8 mouse cellular contexts compared by ENCODE assay signal in genomic region chr3:37420072-37420471, GRCm38 (mm10). TPM values are rescaled to one million over a fixed set of nuclear protein-coding genes. Genes with fewer than 3 reads are reported as not detected.
A peak's percentile ranks its signal among the peaks of the same experiment; 100 is the strongest.
DNase-seq lines count a peak whose midpoint lies in the region; ATAC-seq and TF ChIP-seq lines count a peak whose summit lies in the region.

TSS of gene Nudt6 (minus strand) at chr3:37420211.

- peaks cover 28% of the 10 kb centered on the region for H3K4me1 ChIP-seq in forebrain, embryonic 10.5 days
- H3K4me1 ChIP-seq in heart, embryonic 15.5 days (replicated peaks): peaks cover 18% of the 10 kb centered on the region
- peaks cover 10 to 11% of the 10 kb centered on the region in 2 experiments for H3K4me1 ChIP-seq in liver, embryonic 14.5 days (replicated peaks; ENCODE audit: control insufficient read depth in 2 of 2, insufficient read depth in 2 of 2, low read length in 1 of 2)
- peaks cover 7% of the 10 kb centered on the region for H3K4me1 ChIP-seq in neural tube, embryonic 11.5 days (ENCODE audit: control insufficient read depth, insufficient read depth, low read length)
- peaks cover 3% of the 10 kb centered on the region; the same call in 1 of the 2 replicates for H3K4me1 ChIP-seq in stomach, postnatal 0 days (replicated peaks; ENCODE audit: control insufficient read depth, insufficient read depth)

- 0 out of 2 replicates have a peak, but pooled peaks have one; percentile 9 for TF ChIP-seq CTCF in liver, embryonic 14.5 days (IDR thresholded peaks at IDR 0.05; ENCODE audit: low read depth)
- no peak for TF ChIP-seq CTCF in stomach, postnatal 0 days (IDR thresholded peaks at IDR 0.05; ENCODE audit: low read depth)

- H3K9me3 ChIP-seq in forebrain, embryonic 10.5 days: no peaks in the 10 kb centered on the region
- no peaks in the 10 kb centered on the region for H3K9me3 ChIP-seq in heart, embryonic 15.5 days (replicated peaks)
- no peaks in the 10 kb centered on the region for H3K9me3 ChIP-seq in liver, embryonic 14.5 days (ENCODE audit: control insufficient read depth, low read length)
- no peaks in the 10 kb centered on the region for H3K9me3 ChIP-seq in neural tube, embryonic 11.5 days (ENCODE audit: control insufficient read depth, low read length)
- no peaks in the 10 kb centered on the region for H3K9me3 ChIP-seq in stomach, postnatal 0 days (ENCODE audit: control insufficient read depth, low read length)

- TF ChIP-seq EP300 in liver, embryonic 14.5 days (IDR thresholded peaks at IDR 0.05; ENCODE audit: low read depth): 0 out of 2 replicates have a peak, but pooled peaks have one; percentile 25
- peak; percentile 81 for TF ChIP-seq EP300 in stomach, postnatal 0 days (optimal IDR thresholded peaks at IDR 0.05)

- peak; percentile 73 for DNase-seq in c-Kit-negative CD71-positive TER-119-positive erythroid progenitor cells, embryonic 14.5 days (ENCODE audit: low read depth, low spot score)
- peak; percentile 93 for DNase-seq in forebrain, embryonic 10.5 days (ENCODE audit: extremely low spot score, low spot score)
- peak; percentile 94 for DNase-seq in kidney, postnatal 25 days
- DNase-seq in liver, embryonic 14.5 days (ENCODE audit: low read depth in 3 of 3, low spot score in 3 of 3): peak; percentile 77 to 78 (median 78)
- DNase-seq in neural tube, embryonic 11.5 days (ENCODE audit: low spot score): peak; percentile 97
- peak; percentile 93 for DNase-seq in stomach, postnatal 0 days (ENCODE audit: low spot score)

- under 1% methylated on average over 50 of the region's 50 CpGs for WGBS in forebrain, embryonic 10.5 days
- 0% methylated on average over 50 of the region's 50 CpGs for WGBS in heart, embryonic 15.5 days
- under 1% methylated on average over 50 of the region's 50 CpGs for WGBS in liver, embryonic 14.5 days (ENCODE audit: insufficient replicate concordance)
- WGBS in neural tube, embryonic 11.5 days: under 1% methylated on average over 50 of the region's 50 CpGs
- WGBS in stomach, postnatal 0 days: under 1% methylated on average over 50 of the region's 50 CpGs

- H3K36me3 ChIP-seq in forebrain, embryonic 10.5 days (replicated peaks): peaks cover 14% of the 10 kb centered on the region
- H3K36me3 ChIP-seq in heart, embryonic 15.5 days: peaks cover 4% of the 10 kb centered on the region; the same call in 1 of the 2 replicates
- H3K36me3 ChIP-seq in liver, embryonic 14.5 days (replicated peaks; ENCODE audit: control insufficient read depth, insufficient read depth, low read depth): no peaks in the 10 kb centered on the region
- H3K36me3 ChIP-seq in neural tube, embryonic 11.5 days (ENCODE audit: control insufficient read depth, insufficient read depth, low read length): no peaks in the 10 kb centered on the region
- no peaks in the 10 kb centered on the region for H3K36me3 ChIP-seq in stomach, postnatal 0 days (ENCODE audit: control insufficient read depth, insufficient read depth, low read length)

- H3K4me3 ChIP-seq in forebrain, embryonic 10.5 days: peak within 1 kb of the TSS; percentile 94
- H3K4me3 ChIP-seq in heart, embryonic 15.5 days: peak within 1 kb of the TSS; percentile 87
- H3K4me3 ChIP-seq in liver, embryonic 14.5 days (ENCODE audit: insufficient read depth in 1 of 2, low read depth in 2 of 2, low read length in 2 of 2): peak within 1 kb of the TSS; percentile 87 to 95
- peak within 1 kb of the TSS; percentile 91 for H3K4me3 ChIP-seq in neural tube, embryonic 11.5 days (ENCODE audit: low read depth, low read length)
- peak within 1 kb of the TSS; percentile 86 for H3K4me3 ChIP-seq in stomach, postnatal 0 days (ENCODE audit: low read depth, low read length)

- peak within 1 kb of the TSS; percentile 88 for H3K4me2 ChIP-seq in heart, embryonic 15.5 days
- H3K4me2 ChIP-seq in liver, embryonic 14.5 days (ENCODE audit: low read depth): peak within 1 kb of the TSS; percentile 85
- H3K4me2 ChIP-seq in neural tube, embryonic 11.5 days (ENCODE audit: low read depth): peak within 1 kb of the TSS; percentile 90
- peak within 1 kb of the TSS; percentile 76 for H3K4me2 ChIP-seq in stomach, postnatal 0 days (replicated peaks; ENCODE audit: low read depth)

- ATAC-seq in CD4-positive, CD25-positive, alpha-beta regulatory T cell, adult 4 months: peak; percentile 72
- ATAC-seq in heart, embryonic 15.5 days (replicated peaks; ENCODE audit: insufficient number of reproducible peaks, insufficient read depth, low FRiP score, low read depth): peak; percentile 87
- ATAC-seq in liver, embryonic 14.5 days (ENCODE audit: insufficient read depth): peak; percentile 79
- peak; percentile 83 for ATAC-seq in neural tube, embryonic 11.5 days (ENCODE audit: insufficient read depth, low FRiP score, low TSS enrichment)
- peak; percentile 91 for ATAC-seq in stomach, postnatal 0 days (ENCODE audit: low FRiP score, low TSS enrichment)

- peak within 1 kb of the TSS; percentile 94 for H3K27ac ChIP-seq in forebrain, embryonic 10.5 days
- H3K27ac ChIP-seq in heart, embryonic 15.5 days: peak within 1 kb of the TSS; percentile 96
- peak within 1 kb of the TSS; percentile 83 for H3K27ac ChIP-seq in liver, embryonic 14.5 days
- peak within 1 kb of the TSS; percentile 83 for H3K27ac ChIP-seq in neural tube, embryonic 11.5 days (ENCODE audit: low read depth, low read length)
- H3K27ac ChIP-seq in stomach, postnatal 0 days (replicated peaks): peak within 1 kb of the TSS; percentile 95

- H3K9ac ChIP-seq in heart, embryonic 15.5 days: peak within 1 kb of the TSS; percentile 75
- peak within 1 kb of the TSS; percentile 86 for H3K9ac ChIP-seq in liver, embryonic 14.5 days (replicated peaks)
- peak within 1 kb of the TSS; percentile 80 for H3K9ac ChIP-seq in neural tube, embryonic 11.5 days (ENCODE audit: low read length)
- peak within 1 kb of the TSS; percentile 78 for H3K9ac ChIP-seq in stomach, postnatal 0 days (ENCODE audit: low read length)

- no peaks in the 10 kb centered on the region for H3K27me3 ChIP-seq in forebrain, embryonic 10.5 days (ENCODE audit: poor library complexity, severe bottlenecking)
- H3K27me3 ChIP-seq in heart, embryonic 15.5 days: no peaks in the 10 kb centered on the region
- H3K27me3 ChIP-seq in liver, embryonic 14.5 days (ENCODE audit: control insufficient read depth, insufficient read depth, low read length): no peaks in the 10 kb centered on the region
- no peaks in the 10 kb centered on the region for H3K27me3 ChIP-seq in neural tube, embryonic 11.5 days (ENCODE audit: control insufficient read depth, insufficient read depth, low read length)
- no peaks in the 10 kb centered on the region for H3K27me3 ChIP-seq in stomach, postnatal 0 days (ENCODE audit: control insufficient read depth, insufficient read depth, low read length)

RNA-seq across cellular contexts. Expression of gene Nudt6, which starts in this region (rescaled TPM):
- 10 to 100 TPM; 11.1 to 13.4 TPM for polyA plus RNA-seq in CD4-positive, CD25-positive, alpha-beta regulatory T cell, adult 4 months (2017; shearing (Covaris generic))
- polyA plus RNA-seq in forebrain, embryonic 10.5 days (2016; fragmentation: Nextera tagmentation; extraction: Ambion mirVana): 4.5 and 5.1 TPM in 2 replicates
- polyA plus RNA-seq in heart, embryonic 15.5 days (2015; fragmentation: Nextera tagmentation; extraction: Ambion mirVana): 13.4 and 13.7 TPM in 2 replicates
- 3.6 and 3.9 TPM in 2 replicates for polyA plus RNA-seq in liver, embryonic 14.5 days (2012; rRNA removed)
- polyA plus RNA-seq in liver, embryonic 14.5 days (2014; fragmentation: Nextera tagmentation; extraction: Ambion mirVana): 4.8 and 5.2 TPM in 2 replicates
- polyA plus RNA-seq in neural tube, embryonic 11.5 days (2014; fragmentation: Nextera tagmentation; extraction: Ambion mirVana): 3.7 and 3.8 TPM in 2 replicates
- polyA plus RNA-seq in stomach, postnatal 0 days (2015; fragmentation: Nextera tagmentation; extraction: Ambion mirVana): 9.2 and 10.8 TPM in 2 replicates

Comparison
In these comparisons a context has a peak if more than half of its experiments do, and no peak if none do; other contexts are left out.
1. Peak in every context shown above with its lines: DNase-seq, ATAC-seq, H3K4me3 ChIP-seq and H3K27ac ChIP-seq.